Mouse (Mus musculus): ENCODE measurements around the gene Krt1. TPM values are rescaled to one million over a fixed set of nuclear protein-coding genes. Genes with fewer than 3 reads are reported as not detected.

Krt1 gene
- polyA plus RNA-seq, 1 experiment from 2014 or later: 1.1 TPM

Small RNA genes lying within 50 kb of the gene (microRNA-seq; reads per million reads assigned to microRNA genes)
- gene Gm44356: not detected

Other genes with a start within 250 kb of the Krt1 start
- not detected in 2 replicates for gene Gm5414, start 222.6 kb downstream of the Krt1 start, polyA plus RNA-seq (2014; fragmentation: Nextera tagmentation; extraction: Ambion mirVana)
- not detected in 2 replicates for gene Gm5478, start 203.4 kb downstream of the Krt1 start, polyA plus RNA-seq (2014; fragmentation: Nextera tagmentation; extraction: Ambion mirVana)
- not detected in 2 replicates for gene Krt6b, start 170.5 kb downstream of the Krt1 start, polyA plus RNA-seq (2014; fragmentation: Nextera tagmentation; extraction: Ambion mirVana)
- gene Krt6a, start 156.5 kb downstream of the Krt1 start, polyA plus RNA-seq (2014; fragmentation: Nextera tagmentation; extraction: Ambion mirVana): not detected in 2 replicates
- gene Krt5, start 137.9 kb downstream of the Krt1 start, polyA plus RNA-seq (2014; fragmentation: Nextera tagmentation; extraction: Ambion mirVana): 0.47 TPM in 1 of 2 replicates, not detected in the other
- not detected in 2 replicates for gene Krt71, start 107.7 kb downstream of the Krt1 start, polyA plus RNA-seq (2014; fragmentation: Nextera tagmentation; extraction: Ambion mirVana)
- not detected in 2 replicates for gene Krt72, start 64.3 kb downstream of the Krt1 start, polyA plus RNA-seq (2014; fragmentation: Nextera tagmentation; extraction: Ambion mirVana)
- gene Krt73, start 48.4 kb downstream of the Krt1 start, polyA plus RNA-seq (2014; fragmentation: Nextera tagmentation; extraction: Ambion mirVana): not detected in 2 replicates
- not detected in 2 replicates for gene Krt2, start 32.6 kb downstream of the Krt1 start, polyA plus RNA-seq (2014; fragmentation: Nextera tagmentation; extraction: Ambion mirVana)
- gene Krt77, start 18.9 kb upstream of the Krt1 start, polyA plus RNA-seq (2014; fragmentation: Nextera tagmentation; extraction: Ambion mirVana): not detected in 2 replicates
- gene Krt76, start 42.1 kb upstream of the Krt1 start, polyA plus RNA-seq (2014; fragmentation: Nextera tagmentation; extraction: Ambion mirVana): not detected in 2 replicates
- 0.14 and 0.19 TPM in 2 replicates for gene Krt4, start 73.9 kb upstream of the Krt1 start, polyA plus RNA-seq (2014; fragmentation: Nextera tagmentation; extraction: Ambion mirVana)
- gene Krt79, start 89.5 kb upstream of the Krt1 start, polyA plus RNA-seq (2014; fragmentation: Nextera tagmentation; extraction: Ambion mirVana): 0.22 TPM in 1 of 2 replicates, not detected in the other
- gene Krt78, start 103.5 kb upstream of the Krt1 start, polyA plus RNA-seq (2014; fragmentation: Nextera tagmentation; extraction: Ambion mirVana): 0.09 TPM in 1 of 2 replicates, not detected in the other
- gene Krt8, start 153.7 kb upstream of the Krt1 start, polyA plus RNA-seq (2014; fragmentation: Nextera tagmentation; extraction: Ambion mirVana): 381 and 486 TPM in 2 replicates
- gene Krt18, start 177.4 kb upstream of the Krt1 start, polyA plus RNA-seq (2014; fragmentation: Nextera tagmentation; extraction: Ambion mirVana): 184 and 210 TPM in 2 replicates
- 141 and 152 TPM in 2 replicates for gene Eif4b, start 223.0 kb upstream of the Krt1 start, polyA plus RNA-seq (2014; fragmentation: Nextera tagmentation; extraction: Ambion mirVana)
- 41.5 and 48.8 TPM in 2 replicates for gene Tns2, start 249.6 kb upstream of the Krt1 start, polyA plus RNA-seq (2014; fragmentation: Nextera tagmentation; extraction: Ambion mirVana)